Mouse (Mus musculus) small intestine, adult 2 months (tissue): ENCODE data around the gene LTO1. TPM values are rescaled to one million over a fixed set of nuclear protein-coding genes. Genes with fewer than 3 reads are reported as not detected.
A peak's percentile ranks its signal among the peaks of the same experiment; 100 is the strongest.
"Not testable (repeated sequence)": the region's sequence is repeated elsewhere in the genome, so short reads cannot be mapped to it uniquely, and the experiment has no call there.

ENCODE experiments used
- H3K27ac ChIP-seq: fragments of 200-500 bp; 2 replicates; pipeline ENCODE4 v1.5.1; 2012; ENCODE audit warnings: low read depth, low read length, control low read depth, inconsistent platforms; ENCODE audit not compliant: insufficient read depth
- H3K27me3 ChIP-seq: fragments of 200-500 bp; 2 replicates; pipeline ENCODE4 v1.6.1; 2012; ENCODE audit warnings: mild to moderate bottlenecking, moderate library complexity, low read length, inconsistent platforms; ENCODE audit not compliant: control insufficient read depth, insufficient read depth
- H3K36me3 ChIP-seq: fragments of 200-500 bp; 2 replicates; pipeline ENCODE4 v1.6.1; 2012; ENCODE audit warnings: mild to moderate bottlenecking, low read length, control low read depth, inconsistent platforms; ENCODE audit not compliant: control insufficient read depth, insufficient read depth
- H3K4me1 ChIP-seq: fragments of 200-500 bp; 2 replicates; pipeline ENCODE4 v1.6.1; 2012; ENCODE audit warnings: low read length, inconsistent platforms, mixed read lengths; ENCODE audit not compliant: control insufficient read depth, insufficient read depth, insufficient read length
- H3K4me3 ChIP-seq: fragments of 200-500 bp; 2 replicates; pipeline ENCODE4 v1.5.1; 2012; ENCODE audit warnings: low read depth, mild to moderate bottlenecking, control low read depth, inconsistent platforms, low read length, moderate library complexity
- CTCF ChIP-seq: fragments of 200-500 bp; IDR thresholded peaks from 2 replicates; pipeline ENCODE4 v1.5.1; 2012; ENCODE audit warnings: low read depth, mild to moderate bottlenecking, control low read depth, inconsistent platforms, low read length, moderate library complexity, mixed read lengths; ENCODE audit not compliant: insufficient replicate concordance, insufficient read length; ENCODE audit errors: extremely low read depth
- POLR2A ChIP-seq: fragments of 200-500 bp; IDR thresholded peaks from 2 replicates; pipeline ENCODE4 v1.6.1; 2012; ENCODE audit warnings: low read depth, mild to moderate bottlenecking, control low read depth, inconsistent platforms, low read length, moderate library complexity
- WGBS: fragments of 180-500 bp; shearing (Covaris S2); methylation state at CpG from one replicate; pipeline ENCODE4 v1.1.7; 2018; 5-methylcytosine and 5-hydroxymethylcytosine counted together
- polyA plus RNA-seq: library from polyadenylated mRNA; depleted of rRNA; stranded (reverse); fragments of >200 nt; gene quantifications from 2 replicates; pipeline ENCODE4 v1.2.3, GENCODE M21; 2012

The LTO1 gene
- polyA plus RNA-seq, 1 experiment, result 14.1 TPM

DNA sequence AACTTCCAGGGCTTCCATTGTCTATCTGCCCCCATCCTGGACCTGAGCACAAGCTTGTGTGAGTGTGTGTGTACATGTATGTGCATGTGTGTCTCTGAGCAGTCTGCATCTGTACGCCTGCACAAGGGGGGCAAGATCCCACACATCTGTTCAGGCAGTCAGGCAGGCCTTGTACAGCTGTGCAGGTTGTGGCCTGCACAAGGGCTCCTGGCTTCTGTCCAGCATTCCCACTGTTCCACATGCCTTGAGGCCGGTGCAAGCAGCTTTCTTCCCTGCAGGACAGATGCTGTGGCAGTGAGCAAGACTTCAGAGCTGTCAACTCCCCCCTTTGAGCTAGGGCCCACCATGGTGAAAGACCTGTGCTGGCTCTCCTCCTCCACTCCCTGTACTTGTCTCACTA lies 31.8 kb upstream of the LTO1 start:
- no peak overlapping the region for H3K4me3 ChIP-seq
- H3K4me1 ChIP-seq, result no peaks in the 10 kb centered on the region
- 51% methylated on average over 2 of the region's 2 CpGs for WGBS
- no peaks in the 10 kb centered on the region for H3K36me3 ChIP-seq
- no peak overlapping the region for H3K27ac ChIP-seq
- peaks cover 2% of the 10 kb centered on the region for H3K27me3 ChIP-seq
- TF ChIP-seq POLR2A, result no peak
- TF ChIP-seq CTCF, result no peak

DNA sequence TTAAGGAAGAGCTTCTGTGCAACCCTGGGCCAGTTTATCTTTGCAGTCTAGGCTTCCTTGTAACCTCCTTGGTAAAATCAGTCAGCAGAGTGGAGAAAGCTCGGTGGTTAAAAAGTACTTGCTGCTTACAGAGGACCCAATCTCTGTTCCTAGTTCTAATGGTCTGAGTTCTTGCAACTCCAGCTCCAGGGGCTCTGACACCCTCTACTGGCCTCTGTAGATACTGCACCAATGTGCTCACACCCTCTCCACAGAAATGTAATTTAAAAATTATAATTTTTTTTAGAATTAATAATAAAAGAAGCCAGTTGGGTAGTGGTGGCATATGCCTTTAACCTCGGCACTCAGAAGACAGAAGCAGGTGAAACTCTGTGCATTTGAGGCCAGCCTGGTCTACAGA lies 27.2 kb upstream of the LTO1 start:
- H3K27ac ChIP-seq, result no peak overlapping the region
- TF ChIP-seq CTCF (no peak), POLR2A (no peak)
- H3K4me1 ChIP-seq, result no peaks in the 10 kb centered on the region
- no peaks in the 10 kb centered on the region for H3K36me3 ChIP-seq
- H3K4me3 ChIP-seq, result no peak overlapping the region
- WGBS, result 83% methylated on average over 2 of the region's 2 CpGs
- peaks cover 3% of the 10 kb centered on the region for H3K27me3 ChIP-seq

GRCm38 (mm10) chr7:144888564-144889299 lies 26.2 kb upstream of the LTO1 start:
- Histone ChIP-seq H3K4me3 (no peak overlapping the region), H3K27me3 (peaks cover 3% of the 10 kb centered on the region), H3K27ac (no peak overlapping the region), H3K36me3 (no peaks in the 10 kb centered on the region), H3K4me1 (no peaks in the 10 kb centered on the region)
- TF ChIP-seq CTCF, result no peak
- TF ChIP-seq POLR2A, result no peak
- 20% methylated on average over 18 of the region's 18 CpGs for WGBS

- H3K4me1 ChIP-seq, H3K4me3 ChIP-seq, H3K27ac ChIP-seq, H3K36me3 ChIP-seq: not testable (repeated sequence)
- 94% methylated on average over 1 of the region's 1 CpGs for WGBS
- H3K27me3 ChIP-seq, result peaks cover 16% of the 10 kb centered on the region
These were observed 24.2 kb upstream of the LTO1 start for GRCm38 (mm10) chr7:144890661-144891060.

- WGBS, result 66% methylated on average over 2 of the region's 2 CpGs
- H3K4me3 ChIP-seq, result no peak overlapping the region
- peaks cover 10% of the 10 kb centered on the region for H3K4me1 ChIP-seq
- no peak for TF ChIP-seq CTCF
- TF ChIP-seq POLR2A, result no peak
- H3K27me3 ChIP-seq, result peaks cover 27% of the 10 kb centered on the region
- H3K27ac ChIP-seq, result no peak overlapping the region
- no peaks in the 10 kb centered on the region for H3K36me3 ChIP-seq
These were observed 23.0 kb upstream of the LTO1 start for GRCm38 (mm10) chr7:144891863-144892262.

- Histone ChIP-seq H3K36me3 (no peaks in the 10 kb centered on the region), H3K27ac (no peak overlapping the region), H3K4me1 (peaks cover 13% of the 10 kb centered on the region), H3K4me3 (no peak overlapping the region), H3K27me3 (peaks cover 32% of the 10 kb centered on the region)
- no peak for TF ChIP-seq POLR2A
- WGBS, result 61% methylated on average over 6 of the region's 6 CpGs
These were observed 22.6 kb upstream of the LTO1 start for GRCm38 (mm10) chr7:144892322-144892721.

DNA sequence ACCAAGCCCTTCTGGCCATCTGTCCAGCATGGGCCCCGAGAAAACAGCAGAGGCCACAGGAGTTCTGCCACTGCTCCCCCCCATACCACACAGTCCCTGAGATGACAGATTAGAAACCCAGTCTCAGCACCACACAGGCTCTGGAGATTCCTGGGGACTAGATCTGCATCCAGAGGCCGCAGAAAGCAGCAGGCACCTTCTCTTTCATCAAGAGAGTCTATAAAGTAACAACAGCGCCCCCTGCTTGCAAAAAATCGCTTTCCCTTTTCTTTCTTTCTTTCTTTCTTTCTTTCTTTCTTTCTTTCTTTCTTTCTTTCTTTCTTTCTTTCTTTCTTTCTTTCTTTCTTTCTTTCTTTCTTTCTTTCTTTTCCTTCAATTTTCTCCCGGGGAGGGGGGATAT lies 20.7 kb upstream of the LTO1 start:
- WGBS, result 11% methylated on average over 5 of the region's 5 CpGs

DNA sequence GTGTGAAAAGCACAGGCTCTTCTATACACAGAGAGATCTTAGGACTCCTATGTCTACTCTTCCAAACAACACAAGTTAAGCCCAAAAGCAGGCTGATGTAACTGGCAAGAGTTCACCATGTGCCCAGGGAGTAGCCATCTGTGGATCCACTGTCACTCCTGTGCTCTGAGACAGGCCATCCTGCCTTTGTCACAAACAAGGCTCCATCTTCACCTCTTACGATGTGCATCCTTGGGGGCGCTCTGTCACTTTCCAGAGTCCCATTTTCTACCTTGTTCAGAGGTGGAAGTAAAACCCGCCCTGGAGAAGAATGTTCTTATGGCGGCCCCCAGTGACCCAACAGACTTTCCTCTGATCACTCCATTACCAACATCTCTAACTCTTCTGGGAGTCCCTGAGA lies 20.2 kb upstream of the LTO1 start:
- H3K27me3 ChIP-seq, result peaks cover 35% of the 10 kb centered on the region
- TF ChIP-seq POLR2A, result no peak
- no peak for TF ChIP-seq CTCF
- H3K4me3 ChIP-seq, result no peak overlapping the region
- WGBS, result 14% methylated on average over 4 of the region's 4 CpGs
- H3K27ac ChIP-seq, result no peak overlapping the region
- H3K36me3 ChIP-seq, result no peaks in the 10 kb centered on the region
- peaks cover 15% of the 10 kb centered on the region for H3K4me1 ChIP-seq

More for the DNA sequence above, 20.7 kb upstream of the LTO1 start:
- Histone ChIP-seq H3K27me3 (peaks cover 35% of the 10 kb centered on the region), H3K4me1 (peaks cover 15% of the 10 kb centered on the region), H3K4me3 (no peak overlapping the region), H3K27ac (no peak overlapping the region), H3K36me3 (no peaks in the 10 kb centered on the region)
- TF ChIP-seq CTCF, result peak; percentile 42; the same call in 1 of the 2 replicates
- no peak for TF ChIP-seq POLR2A
